Mouse (Mus musculus): Measurements from ENCODE around the gene Frmd6. TPM values are rescaled to one million over a fixed set of nuclear protein-coding genes. Genes with fewer than 3 reads are reported as not detected.

Frmd6 gene
- total and polyA plus RNA-seq, 2 experiments from 2014 or later, result 5.9 to 7.2 TPM

GRCm38 (mm10) chr12:70826318-70827072 lies 1.2 kb downstream of the Frmd6 start:
- no peaks in the 10 kb centered on the region for H3K36me3 ChIP-seq (ENCODE audit: insufficient read depth, low read length)

GRCm38 (mm10) chr12:70827187-70827900 lies 2.0 kb downstream of the Frmd6 start:
- Histone ChIP-seq H3K27ac (ENCODE audit: low read depth, low read length) (no peak overlapping the region), H3K4me1 (ENCODE audit: insufficient read depth, low read length) (no peaks in the 10 kb centered on the region; the same call in 1 of the 2 replicates)
- no peak for ATAC-seq (ENCODE audit: low FRiP score)

More at GRCm38 (mm10) chr12:70826318-70827072, 1.2 kb downstream of the Frmd6 start:
- WGBS, result 3% methylated on average over 19 of the region's 19 CpGs
- Histone ChIP-seq H3K9me3 (ENCODE audit: low read length) (no peaks in the 10 kb centered on the region), H3K4me2 (ENCODE audit: low read depth, low read length, poor library complexity, severe bottlenecking) (peak overlapping the region; percentile 66), H3K4me1 (ENCODE audit: insufficient read depth, low read length) (no peaks in the 10 kb centered on the region; the same call in 1 of the 2 replicates), H3K27me3 (ENCODE audit: insufficient read depth, low read length) (no peaks in the 10 kb centered on the region), H3K4me3 (ENCODE audit: low read depth, low read length) (peak overlapping the region; percentile 73), H3K27ac (ENCODE audit: low read depth, low read length) (peak overlapping the region; percentile 4; the same call in 1 of the 2 replicates), H3K9ac (replicated peaks; ENCODE audit: low read length, poor library complexity, severe bottlenecking) (peak overlapping the region; percentile 69; the same call in 1 of the 2 replicates)
- ATAC-seq (ENCODE audit: low FRiP score) (no peak), DNase-seq (ENCODE audit: low spot score) (no peak)
- no peak for TF ChIP-seq CTCF (IDR thresholded peaks at IDR 0.05)

GRCm38 (mm10) chr12:70827901-70828271 lies 2.6 kb downstream of the Frmd6 start:
- no peak for TF ChIP-seq CTCF (IDR thresholded peaks at IDR 0.05)
- Histone ChIP-seq H3K36me3 (ENCODE audit: insufficient read depth, low read length) (no peaks in the 10 kb centered on the region), H3K9me3 (ENCODE audit: low read length) (no peaks in the 10 kb centered on the region), H3K9ac (replicated peaks; ENCODE audit: low read length, poor library complexity, severe bottlenecking) (no peak overlapping the region), H3K4me3 (ENCODE audit: low read depth, low read length) (peak overlapping the region; percentile 73; the same call in 1 of the 2 replicates), H3K4me2 (ENCODE audit: low read depth, low read length, poor library complexity, severe bottlenecking) (no peak overlapping the region), H3K27me3 (ENCODE audit: insufficient read depth, low read length) (no peaks in the 10 kb centered on the region), H3K4me1 (ENCODE audit: insufficient read depth, low read length) (no peaks in the 10 kb centered on the region; the same call in 1 of the 2 replicates), H3K27ac (ENCODE audit: low read depth, low read length) (no peak overlapping the region)
- ATAC-seq (ENCODE audit: low FRiP score) (no peak), DNase-seq (ENCODE audit: low spot score) (no peak)
- 79% methylated on average over 4 of the region's 4 CpGs for WGBS

More at GRCm38 (mm10) chr12:70827187-70827900, 2.0 kb downstream of the Frmd6 start:
- Histone ChIP-seq H3K9ac (replicated peaks; ENCODE audit: low read length, poor library complexity, severe bottlenecking) (peak overlapping the region; percentile 29; the same call in 1 of the 2 replicates), H3K4me3 (ENCODE audit: low read depth, low read length) (peak overlapping the region; percentile 73), H3K27me3 (ENCODE audit: insufficient read depth, low read length) (no peaks in the 10 kb centered on the region), H3K4me2 (ENCODE audit: low read depth, low read length, poor library complexity, severe bottlenecking) (peak overlapping the region; percentile 66), H3K36me3 (ENCODE audit: insufficient read depth, low read length) (no peaks in the 10 kb centered on the region), H3K9me3 (ENCODE audit: low read length) (no peaks in the 10 kb centered on the region)
- DNase-seq (ENCODE audit: low spot score), result no peak
- 28% methylated on average over 9 of the region's 9 CpGs for WGBS
- TF ChIP-seq CTCF (IDR thresholded peaks at IDR 0.05), result no peak

- H3K27ac ChIP-seq (ENCODE audit: low read depth, low read length), result no peak overlapping the region
- no peaks in the 10 kb centered on the region for H3K4me1 ChIP-seq (ENCODE audit: insufficient read depth, low read length)
- H3K27me3 ChIP-seq (ENCODE audit: insufficient read depth, low read length), result no peaks in the 10 kb centered on the region
- no peak overlapping the region for H3K4me2 ChIP-seq (ENCODE audit: low read depth, low read length, poor library complexity, severe bottlenecking)
- H3K4me3 ChIP-seq (ENCODE audit: low read depth, low read length), result no peak overlapping the region
- H3K9ac ChIP-seq (replicated peaks; ENCODE audit: low read length, poor library complexity, severe bottlenecking), result no peak overlapping the region
- H3K9me3 ChIP-seq (ENCODE audit: low read length), result no peaks in the 10 kb centered on the region
- TF ChIP-seq CTCF (IDR thresholded peaks at IDR 0.05), result no peak
- DNase-seq (ENCODE audit: low spot score) (no peak), ATAC-seq (ENCODE audit: low FRiP score) (no peak)
- WGBS, result 82% methylated on average over 9 of the region's 9 CpGs
- H3K36me3 ChIP-seq (ENCODE audit: insufficient read depth, low read length), result no peaks in the 10 kb centered on the region
Observed at GRCm38 (mm10) chr12:70830982-70831566, 5.8 kb downstream of the Frmd6 start.

- DNase-seq (ENCODE audit: low spot score), result no peak
- 75% methylated on average over 4 of the region's 4 CpGs for WGBS
Observed at GRCm38 (mm10) chr12:70832216-70832998, 7.1 kb downstream of the Frmd6 start.

More at GRCm38 (mm10) chr12:70832216-70832998, 7.1 kb downstream of the Frmd6 start:
- Histone ChIP-seq H3K36me3 (ENCODE audit: insufficient read depth, low read length) (no peaks in the 10 kb centered on the region), H3K4me1 (ENCODE audit: insufficient read depth, low read length) (no peaks in the 10 kb centered on the region), H3K4me3 (ENCODE audit: low read depth, low read length) (no peak overlapping the region), H3K9ac (replicated peaks; ENCODE audit: low read length, poor library complexity, severe bottlenecking) (no peak overlapping the region), H3K4me2 (ENCODE audit: low read depth, low read length, poor library complexity, severe bottlenecking) (no peak overlapping the region), H3K27me3 (ENCODE audit: insufficient read depth, low read length) (no peaks in the 10 kb centered on the region), H3K27ac (ENCODE audit: low read depth, low read length) (no peak overlapping the region), H3K9me3 (ENCODE audit: low read length) (no peaks in the 10 kb centered on the region)
- ATAC-seq (ENCODE audit: low FRiP score), result no peak
- no peak for TF ChIP-seq CTCF (IDR thresholded peaks at IDR 0.05)
